8 mouse cellular contexts compared by ENCODE assay signal in the genomic region with DNA sequence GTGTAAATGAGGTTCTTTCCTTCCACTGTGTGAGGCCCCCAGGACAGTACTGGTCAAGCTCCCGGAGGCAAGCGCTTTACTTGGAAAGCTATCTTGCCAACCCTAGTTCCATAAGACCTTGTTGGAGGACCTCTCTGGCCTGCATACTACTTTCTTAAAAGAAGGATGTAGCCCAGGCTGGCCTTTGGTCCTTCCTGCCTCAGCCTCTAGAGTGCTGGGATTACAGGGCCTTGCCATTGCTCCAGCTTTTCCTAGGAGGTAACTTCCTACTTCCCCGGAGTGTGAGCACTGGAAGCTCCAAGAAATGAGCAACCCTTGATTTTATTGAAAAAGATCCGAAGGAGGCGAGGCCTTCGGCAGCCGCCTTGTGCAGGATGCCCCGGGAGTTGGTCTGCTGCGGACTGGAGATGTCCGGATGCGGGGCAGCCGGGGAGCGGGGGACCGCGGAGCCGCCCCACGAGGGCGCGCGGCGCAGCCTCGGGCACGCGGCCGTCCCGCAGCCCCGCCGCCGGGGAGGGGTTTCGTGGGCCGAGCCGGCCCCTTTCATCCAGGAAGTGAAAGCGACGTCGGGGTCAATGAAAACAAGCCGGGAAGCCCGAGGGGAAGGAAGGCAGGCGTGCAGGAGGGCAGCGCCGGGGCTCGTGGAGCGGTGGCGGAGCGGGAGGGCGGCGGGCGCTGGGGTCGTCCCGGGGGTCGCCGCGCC. TPM values are rescaled to one million over a fixed set of nuclear protein-coding genes. Genes with fewer than 3 reads are reported as not detected.
DNase-seq lines count a peak whose midpoint lies in the region; ATAC-seq lines count a peak whose summit lies in the region.

A gene (plus strand): TSS at position 557 of the 703 bp plus-strand sequence.

- peak within 1 kb of the TSS; percentile 76 for H3K4me2 ChIP-seq in hindbrain, embryonic 13.5 days

- H3K36me3 ChIP-seq in hindbrain, embryonic 13.5 days, result no peaks in the 10 kb centered on the region

- ATAC-seq in hindbrain, embryonic 13.5 days (ENCODE audit: low FRiP score), result peak; percentile 75

- peak; percentile 90 for DNase-seq in NIH3T3 (ENCODE audit: low read depth)
- peak; percentile 87 to 92 for DNase-seq in cerebellum, postnatal 25 days
- peak; percentile 62 to 71 for DNase-seq in frontal cortex, postnatal 25 days (ENCODE audit: low spot score in 2 of 2)
- DNase-seq in layer of hippocampus, postnatal 25 days (ENCODE audit: extremely low spot score in 1 of 2, low spot score in 1 of 2), result peak; percentile 69 to 78
- DNase-seq in lung, postnatal 14 days, result peak; percentile 86
- peak; percentile 86 for DNase-seq in ovary, postnatal 36 days (ENCODE audit: low spot score)
- DNase-seq in thymus, postnatal 14 days, result peak; percentile 83

- H3K4me1 ChIP-seq in hindbrain, embryonic 13.5 days (replicated peaks), result peaks cover 33% of the 10 kb centered on the region

- H3K9me3 ChIP-seq in hindbrain, embryonic 13.5 days, result no peaks in the 10 kb centered on the region

- H3K27ac ChIP-seq in hindbrain, embryonic 13.5 days, result peak within 1 kb of the TSS; percentile 82

- H3K27me3 ChIP-seq in hindbrain, embryonic 13.5 days, result no peaks in the 10 kb centered on the region

- peak within 1 kb of the TSS; percentile 92 for H3K4me3 ChIP-seq in hindbrain, embryonic 13.5 days

- WGBS in hindbrain, embryonic 13.5 days, result 5% methylated on average over 45 of the region's 52 CpGs

- H3K9ac ChIP-seq in hindbrain, embryonic 13.5 days, result peak within 1 kb of the TSS; percentile 90

RNA-seq across cellular contexts. Expression of the gene that starts here (rescaled TPM):
- 6.4 and 9.2 TPM in 2 replicates for polyA plus RNA-seq in hindbrain, embryonic 13.5 days (2015; fragmentation: Nextera tagmentation; extraction: Ambion mirVana)
- 10 to 100 TPM; 38.0 to 42.0 TPM for total RNA-seq in layer of hippocampus, postnatal 25 days (2021)

Comparison
In these comparisons a context has a peak if more than half of its experiments do, and no peak if none do; other contexts are left out.
1. Peak in every context shown above with its lines: DNase-seq, ATAC-seq, H3K4me3 ChIP-seq and H3K27ac ChIP-seq.